Mouse (Mus musculus): Measurements from ENCODE around the gene Ly6g6e. TPM values are rescaled to one million over a fixed set of nuclear protein-coding genes. Genes with fewer than 3 reads are reported as not detected.

The Ly6g6e gene
- polyA plus RNA-seq, 1 experiment from 2014 or later, result 0.28 TPM

GRCm38 (mm10) chr17:35052271-35052798 lies 24.4 kb upstream of the Ly6g6e start:
- H3K27me3 ChIP-seq, result no peaks in the 10 kb centered on the region
- H3K9ac ChIP-seq, result peak overlapping the region; percentile 85
- ATAC-seq (ENCODE audit: low FRiP score), result no peak
- no peak overlapping the region for H3K4me3 ChIP-seq (replicated peaks)
- WGBS, result 77% methylated on average over 12 of the region's 12 CpGs
- H3K4me2 ChIP-seq, result peak overlapping the region; percentile 78
- peak overlapping the region; percentile 96 for H3K27ac ChIP-seq
- H3K36me3 ChIP-seq (replicated peaks), result peaks cover 44% of the 10 kb centered on the region
- H3K9me3 ChIP-seq, result no peaks in the 10 kb centered on the region
- peaks cover 51% of the 10 kb centered on the region for H3K4me1 ChIP-seq

GRCm38 (mm10) chr17:35055691-35056495 lies 20.8 kb upstream of the Ly6g6e start:
- Histone ChIP-seq H3K36me3 (replicated peaks) (peaks cover 52% of the 10 kb centered on the region), H3K27me3 (no peaks in the 10 kb centered on the region), H3K9me3 (no peaks in the 10 kb centered on the region), H3K9ac (no peak overlapping the region), H3K27ac (no peak overlapping the region), H3K4me1 (peaks cover 43% of the 10 kb centered on the region), H3K4me2 (no peak overlapping the region), H3K4me3 (replicated peaks) (no peak overlapping the region)
- 90% methylated on average over 7 of the region's 7 CpGs for WGBS
- ATAC-seq (ENCODE audit: low FRiP score), result no peak

GRCm38 (mm10) chr17:35057090-35057489 lies 19.6 kb upstream of the Ly6g6e start:
- WGBS, result 71% methylated on average over 3 of the region's 3 CpGs
- ATAC-seq (ENCODE audit: low FRiP score), result no peak
- peaks cover 62% of the 10 kb centered on the region for H3K36me3 ChIP-seq (replicated peaks)
- H3K4me1 ChIP-seq, result peaks cover 33% of the 10 kb centered on the region
- H3K27me3 ChIP-seq, result no peaks in the 10 kb centered on the region
- no peaks in the 10 kb centered on the region for H3K9me3 ChIP-seq
- H3K9ac ChIP-seq, result no peak overlapping the region
- H3K4me2 ChIP-seq, result no peak overlapping the region
- H3K27ac ChIP-seq, result no peak overlapping the region
- H3K4me3 ChIP-seq (replicated peaks), result no peak overlapping the region

GRCm38 (mm10) chr17:35058316-35058715 lies 18.4 kb upstream of the Ly6g6e start:
- peaks cover 61% of the 10 kb centered on the region for H3K36me3 ChIP-seq (replicated peaks)
- WGBS, result 68% methylated on average over 9 of the region's 9 CpGs
- peak overlapping the region; percentile 77 for H3K4me3 ChIP-seq (replicated peaks)

GRCm38 (mm10) chr17:35058911-35059892 lies 17.5 kb upstream of the Ly6g6e start, which contains the start of gene Ddah2:
TSS of gene Ddah2 (plus strand) at chr17:35059035.
- Histone ChIP-seq H3K4me2 (peak within 1 kb of the TSS; percentile 91), H3K27me3 (peaks cover 14% of the 10 kb centered on the region), H3K9ac (peak within 1 kb of the TSS; percentile 82), H3K9me3 (no peaks in the 10 kb centered on the region), H3K4me3 (replicated peaks) (peak within 1 kb of the TSS; percentile 77), H3K4me1 (peaks cover 26% of the 10 kb centered on the region), H3K36me3 (replicated peaks) (peaks cover 58% of the 10 kb centered on the region), H3K27ac (peak within 1 kb of the TSS; percentile 94)
- WGBS, result under 1% methylated on average over 56 of the region's 57 CpGs
- ATAC-seq (ENCODE audit: low FRiP score), result peak; percentile 94

More at GRCm38 (mm10) chr17:35058316-35058715, 18.4 kb upstream of the Ly6g6e start:
- Histone ChIP-seq H3K4me1 (peaks cover 23% of the 10 kb centered on the region), H3K27ac (peak overlapping the region; percentile 94), H3K4me2 (no peak overlapping the region), H3K9ac (no peak overlapping the region), H3K27me3 (peaks cover 5% of the 10 kb centered on the region), H3K9me3 (no peaks in the 10 kb centered on the region)
- no peak; the same call in 1 of the 2 replicates for ATAC-seq (ENCODE audit: low FRiP score)

- Histone ChIP-seq H3K9me3 (no peaks in the 10 kb centered on the region), H3K27ac (0 out of 2 replicates have a peak overlapping the region, but pooled peaks have one; percentile 94), H3K4me1 (peaks cover 35% of the 10 kb centered on the region), H3K36me3 (replicated peaks) (peaks cover 51% of the 10 kb centered on the region), H3K9ac (peak overlapping the region; percentile 82), H3K4me2 (peak overlapping the region; percentile 91), H3K27me3 (peaks cover 23% of the 10 kb centered on the region), H3K4me3 (replicated peaks) (peak overlapping the region; percentile 77)
- no peak for ATAC-seq (ENCODE audit: low FRiP score)
- WGBS, result 22% methylated on average over 14 of the region's 14 CpGs
These were observed 16.6 kb upstream of the Ly6g6e start for GRCm38 (mm10) chr17:35060071-35060470.

GRCm38 (mm10) chr17:35060737-35061297 lies 15.9 kb upstream of the Ly6g6e start:
- Histone ChIP-seq H3K36me3 (replicated peaks) (peaks cover 43% of the 10 kb centered on the region), H3K4me1 (peaks cover 41% of the 10 kb centered on the region), H3K4me3 (replicated peaks) (peak overlapping the region; percentile 77), H3K27me3 (peaks cover 30% of the 10 kb centered on the region), H3K27ac (no peak overlapping the region), H3K4me2 (peak overlapping the region; percentile 91), H3K9me3 (no peaks in the 10 kb centered on the region), H3K9ac (peak overlapping the region; percentile 82)
- WGBS, result 64% methylated on average over 22 of the region's 22 CpGs
- no peak for ATAC-seq (ENCODE audit: low FRiP score)

DNA sequence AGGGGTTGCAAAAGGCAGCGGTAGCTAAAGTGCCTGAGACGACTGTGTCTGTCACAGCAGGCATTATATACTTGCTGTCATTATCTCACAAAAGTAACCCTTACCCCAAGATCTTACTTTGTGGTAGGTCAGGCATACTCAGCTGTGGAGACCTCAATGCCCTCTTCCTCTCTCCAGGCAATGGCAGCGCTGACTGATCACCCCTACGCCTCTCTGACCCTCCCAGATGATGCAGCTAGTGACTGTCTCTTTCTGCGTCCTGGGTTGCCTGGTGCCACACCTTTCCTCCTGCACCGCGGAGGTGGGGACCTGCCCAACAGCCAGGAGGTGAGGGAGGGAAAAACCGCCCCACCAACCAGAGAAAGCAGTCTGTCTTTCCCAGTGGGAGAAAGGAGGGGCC lies 15.4 kb upstream of the Ly6g6e start:
- Histone ChIP-seq H3K4me1 (peaks cover 41% of the 10 kb centered on the region), H3K36me3 (replicated peaks) (peaks cover 38% of the 10 kb centered on the region), H3K27me3 (peaks cover 35% of the 10 kb centered on the region), H3K27ac (no peak overlapping the region), H3K4me3 (replicated peaks) (no peak overlapping the region), H3K4me2 (no peak overlapping the region), H3K9me3 (no peaks in the 10 kb centered on the region), H3K9ac (no peak overlapping the region)
- ATAC-seq (ENCODE audit: low FRiP score), result no peak
- WGBS, result 84% methylated on average over 8 of the region's 8 CpGs

DNA sequence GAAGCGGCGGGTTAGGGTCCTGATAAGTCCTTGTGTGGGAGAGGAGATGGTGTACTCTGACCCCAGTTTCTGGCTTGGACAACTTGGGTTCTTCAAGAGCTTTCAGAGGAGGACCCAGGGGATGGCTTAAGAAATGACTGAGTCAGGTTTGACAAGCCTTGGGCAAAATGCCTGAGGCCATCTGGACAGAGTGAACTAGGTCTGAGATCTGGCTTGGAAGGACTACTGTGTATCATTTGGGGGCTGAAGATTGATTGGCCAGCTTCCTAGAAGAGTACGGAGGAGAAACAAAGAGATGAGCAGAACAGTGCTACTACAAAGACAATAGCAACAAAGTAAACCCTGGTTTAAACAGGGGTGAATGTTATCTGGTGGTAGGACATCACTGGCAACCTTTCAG lies 13.2 kb upstream of the Ly6g6e start:
- ATAC-seq (ENCODE audit: low FRiP score), result no peak
- WGBS, result 92% methylated on average over 3 of the region's 3 CpGs
- peaks cover 52% of the 10 kb centered on the region for H3K27me3 ChIP-seq
- no peak overlapping the region for H3K9ac ChIP-seq
- no peak overlapping the region for H3K4me2 ChIP-seq
- H3K36me3 ChIP-seq (replicated peaks), result peaks cover 29% of the 10 kb centered on the region
- no peak overlapping the region for H3K27ac ChIP-seq
- H3K4me3 ChIP-seq (replicated peaks), result no peak overlapping the region
- H3K4me1 ChIP-seq, result peaks cover 38% of the 10 kb centered on the region
- H3K9me3 ChIP-seq, result no peaks in the 10 kb centered on the region

GRCm38 (mm10) chr17:35064378-35064877 lies 12.3 kb upstream of the Ly6g6e start:
- peak overlapping the region; percentile 55 for H3K4me2 ChIP-seq
- H3K27ac ChIP-seq, result no peak overlapping the region
- peaks cover 55% of the 10 kb centered on the region for H3K27me3 ChIP-seq
- H3K4me3 ChIP-seq (replicated peaks), result peak overlapping the region; percentile 30; the same call in 1 of the 2 replicates
- H3K4me1 ChIP-seq, result peaks cover 35% of the 10 kb centered on the region
- no peak overlapping the region for H3K9ac ChIP-seq
- H3K9me3 ChIP-seq, result no peaks in the 10 kb centered on the region
- no peak for ATAC-seq (ENCODE audit: low FRiP score)
- H3K36me3 ChIP-seq (replicated peaks), result peaks cover 29% of the 10 kb centered on the region
- 30% methylated on average over 10 of the region's 10 CpGs for WGBS

Data from forebrain, embryonic 12.5 days (tissue).